Mouse (Mus musculus): ENCODE results near the gene Rfk.

Gene Rfk

GRCm38 (mm10) chr19:17385022-17385421, 8.8 kb upstream of the Rfk start:
- DNase-seq (ENCODE audit: low spot score) = no peak

GRCm38 (mm10) chr19:17385426-17385825, 8.4 kb upstream of the Rfk start:
- no peak for DNase-seq (ENCODE audit: low spot score)

GRCm38 (mm10) chr19:17386424-17386823, 7.4 kb upstream of the Rfk start:
- no peak for DNase-seq (ENCODE audit: low spot score)

GRCm38 (mm10) chr19:17388404-17388803, 5.4 kb upstream of the Rfk start:
- DNase-seq (ENCODE audit: low spot score) = no peak

- no peak for DNase-seq (ENCODE audit: low spot score)
Measured at GRCm38 (mm10) chr19:17392866-17393265, 977 bp upstream of the Rfk start.

GRCm38 (mm10) chr19:17396802-17397201, 3.0 kb downstream of the Rfk start:
- no peak for DNase-seq (ENCODE audit: low spot score)

- no peak for DNase-seq (ENCODE audit: low spot score)
Measured at GRCm38 (mm10) chr19:17397922-17398321, 4.1 kb downstream of the Rfk start.

- no peak for DNase-seq (ENCODE audit: low spot score)
Measured at GRCm38 (mm10) chr19:17399965-17400364, 6.1 kb downstream of the Rfk start.

GRCm38 (mm10) chr19:17400571-17400970, 6.7 kb downstream of the Rfk start:
- DNase-seq (ENCODE audit: low spot score) = no peak

GRCm38 (mm10) chr19:17403175-17403574, 9.3 kb downstream of the Rfk start:
- DNase-seq (ENCODE audit: low spot score) = no peak

- no peak for DNase-seq (ENCODE audit: low spot score)
Measured at GRCm38 (mm10) chr19:17406823-17407222, 13.0 kb downstream of the Rfk start.

- DNase-seq (ENCODE audit: low spot score) = no peak
Measured at GRCm38 (mm10) chr19:17408591-17408990, 14.7 kb downstream of the Rfk start.

- no peak for DNase-seq (ENCODE audit: low spot score)
Measured at GRCm38 (mm10) chr19:17409351-17409750, 15.5 kb downstream of the Rfk start.

- no peak for DNase-seq (ENCODE audit: low spot score)
Measured at GRCm38 (mm10) chr19:17410465-17411065, 16.7 kb downstream of the Rfk start.

- no peak for DNase-seq (ENCODE audit: low spot score)
Measured at GRCm38 (mm10) chr19:17412915-17413459, 19.1 kb downstream of the Rfk start.

- no peak for DNase-seq (ENCODE audit: low spot score)
Measured at GRCm38 (mm10) chr19:17417855-17418254, 24.0 kb downstream of the Rfk start.

GRCm38 (mm10) chr19:17423306-17423705, 29.5 kb downstream of the Rfk start:
- DNase-seq (ENCODE audit: low spot score) = no peak

GRCm38 (mm10) chr19:17427824-17428560, 34.1 kb downstream of the Rfk start:
- DNase-seq (ENCODE audit: low spot score) = no peak

- DNase-seq (ENCODE audit: low spot score) = no peak
Measured at GRCm38 (mm10) chr19:17428561-17428914, 34.7 kb downstream of the Rfk start.

GRCm38 (mm10) chr19:17436651-17437050, 42.8 kb downstream of the Rfk start:
- DNase-seq (ENCODE audit: low spot score) = peak; percentile 10

- DNase-seq (ENCODE audit: low spot score) = no peak
Measured at GRCm38 (mm10) chr19:17439476-17440189, 45.8 kb downstream of the Rfk start.

GRCm38 (mm10) chr19:17443581-17443980, 49.7 kb downstream of the Rfk start:
- no peak for DNase-seq (ENCODE audit: low spot score)
